Mouse (Mus musculus): ENCODE results near the gene Bicra.

DNA sequence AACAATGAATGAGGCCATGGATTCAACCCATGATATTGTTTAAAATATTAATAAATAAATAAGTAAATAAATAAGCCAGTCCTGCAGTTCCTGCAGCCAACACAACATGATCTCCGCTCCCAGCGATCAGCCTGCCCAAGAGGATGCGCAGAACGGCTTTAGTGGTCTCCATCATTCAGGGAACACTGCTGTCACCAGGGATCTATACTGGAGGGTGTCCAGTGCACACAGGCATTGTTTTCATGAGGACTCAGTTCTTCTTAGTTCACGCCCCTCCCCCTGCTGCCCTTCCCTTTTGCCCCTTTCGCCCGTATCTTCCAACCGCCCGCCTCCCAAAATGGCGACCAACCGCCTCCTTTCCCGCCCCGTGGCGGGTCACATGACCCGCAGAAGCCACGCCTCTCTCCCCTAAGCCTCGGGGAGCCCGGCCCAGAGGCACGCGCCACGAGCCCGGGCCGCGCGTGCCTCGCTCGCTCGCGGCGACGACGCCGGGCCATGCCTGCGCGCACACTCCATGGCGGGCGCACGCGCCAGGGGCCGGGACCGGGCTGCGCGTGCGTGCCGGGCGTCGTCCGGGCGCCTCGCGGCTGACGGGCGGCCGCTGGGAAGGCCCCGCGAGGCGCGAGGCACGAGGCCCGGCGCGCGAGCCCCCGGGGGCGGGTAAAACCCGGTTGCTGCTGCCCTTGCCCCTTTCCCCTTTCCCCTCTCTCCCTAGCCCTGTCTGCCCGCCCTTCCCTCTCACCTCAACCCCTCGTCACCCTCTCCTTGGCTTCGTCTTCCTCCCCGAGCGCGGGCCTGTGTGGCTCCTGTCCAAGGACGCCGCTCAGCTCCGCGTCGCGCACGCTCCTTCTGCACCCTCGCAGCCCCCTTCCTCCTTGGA lies 13.7 kb upstream of the Bicra start, which contains the start of gene Zfp541:
- TF ChIP-seq CTCF (IDR thresholded peaks at IDR 0.05; ENCODE audit: insufficient read depth, low read length) (no peak), POLR2A (IDR thresholded peaks at IDR 0.05; ENCODE audit: borderline replicate concordance, extremely low read depth, low read depth, low read length) (no peak)

All from lung, adult 2 months (tissue).